Mouse (Mus musculus): ENCODE data around the gene Cntnap2.
"Not testable (repeated sequence)": the region's sequence is repeated elsewhere in the genome, so short reads cannot be mapped to it uniquely, and the experiment has no call there.

Gene Cntnap2

GRCm38 (mm10) chr6:46972640-46973039 is 1913.5 kb downstream of the Cntnap2 start:
- no peak for DNase-seq (ENCODE audit: low read depth, low spot score)

DNA sequence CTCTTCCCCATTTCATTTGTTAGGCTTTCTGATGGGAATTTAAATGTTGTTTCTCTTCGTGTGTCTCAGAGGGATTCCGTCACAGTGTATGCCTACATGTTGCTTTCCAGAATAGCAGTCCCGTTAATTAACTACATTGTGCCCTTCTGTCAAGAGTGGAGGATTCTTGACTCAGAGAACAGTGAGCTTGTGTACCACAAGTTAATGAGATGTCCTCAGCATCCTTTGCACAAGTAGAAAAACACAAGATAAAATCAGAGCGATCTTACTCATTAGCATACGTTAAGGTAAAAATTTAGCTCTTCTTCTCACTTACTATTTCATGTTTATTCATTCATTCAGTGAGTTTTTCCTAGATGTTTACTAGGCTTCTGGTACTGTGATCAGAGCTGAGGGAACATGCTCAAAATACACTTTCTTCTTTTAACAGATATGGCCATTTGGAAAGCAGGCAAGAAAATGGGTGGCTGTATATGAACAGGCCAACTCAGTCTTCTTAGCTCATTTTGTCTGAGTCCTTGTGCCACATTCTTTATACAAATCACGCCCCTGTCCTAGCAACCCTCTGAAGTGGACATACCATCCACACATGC is 1936.9 kb downstream of the Cntnap2 start:
- DNase-seq (ENCODE audit: low read depth, low spot score), result no peak

- DNase-seq (ENCODE audit: low read depth, low spot score), result no peak
Measured at GRCm38 (mm10) chr6:47004430-47004829, 1945.3 kb downstream of the Cntnap2 start.

- no peak for DNase-seq (ENCODE audit: low read depth, low spot score)
Measured at GRCm38 (mm10) chr6:47012933-47013332, 1953.8 kb downstream of the Cntnap2 start.

DNA sequence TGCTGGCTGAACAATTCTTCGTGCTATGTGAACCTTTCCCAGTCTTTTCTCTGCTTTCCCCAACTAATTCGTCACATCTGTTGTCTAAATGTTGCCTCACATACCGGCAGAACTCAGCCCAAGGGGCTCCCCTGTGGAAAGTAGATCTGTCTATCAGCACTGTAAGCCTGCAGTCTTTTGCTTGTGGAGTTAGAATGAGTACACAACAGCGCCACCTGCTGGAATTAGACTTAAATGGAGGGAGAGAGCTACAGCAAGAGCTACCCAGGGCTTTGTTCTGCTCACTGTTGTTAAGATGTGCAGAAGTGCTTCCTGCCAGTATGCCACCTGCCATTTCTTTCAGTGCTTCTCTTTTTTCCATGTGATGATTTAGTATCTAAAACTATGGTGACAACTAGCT is 1954.4 kb downstream of the Cntnap2 start:
- DNase-seq (ENCODE audit: low read depth, low spot score), result peak; percentile 91

- DNase-seq (ENCODE audit: low read depth, low spot score), result no peak
Measured at GRCm38 (mm10) chr6:47014886-47015586, 1955.9 kb downstream of the Cntnap2 start.

DNA sequence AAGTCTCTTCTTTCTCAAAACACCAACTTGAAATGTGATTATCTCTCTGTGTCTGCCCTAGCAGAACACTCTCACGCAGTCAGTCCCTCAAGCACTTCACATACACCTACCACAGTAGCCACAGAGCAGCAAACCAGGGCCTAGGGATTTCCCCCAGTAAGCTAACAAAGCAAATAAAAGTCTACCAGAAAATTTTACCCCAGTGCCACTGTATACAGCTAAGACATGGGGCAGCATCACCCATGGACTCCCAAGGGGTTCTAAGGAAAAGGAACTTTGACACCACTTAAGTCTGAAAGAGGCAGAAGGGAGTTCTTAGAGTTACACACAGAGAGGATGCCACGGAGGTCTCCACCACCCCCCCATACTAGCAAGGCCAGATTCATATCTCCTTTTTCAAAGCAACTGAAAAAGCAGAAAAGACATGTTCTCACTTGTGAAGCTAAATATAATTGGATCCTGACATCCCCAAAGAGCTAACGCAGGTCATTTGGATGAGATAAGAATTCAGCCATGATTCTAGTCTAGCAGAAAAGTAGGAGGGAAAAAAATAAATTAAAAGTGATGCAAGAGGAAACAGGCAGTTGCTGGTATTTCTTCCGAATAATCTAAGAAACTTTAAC is 1967.0 kb downstream of the Cntnap2 start:
- no peak for DNase-seq (ENCODE audit: low read depth, low spot score)

DNA sequence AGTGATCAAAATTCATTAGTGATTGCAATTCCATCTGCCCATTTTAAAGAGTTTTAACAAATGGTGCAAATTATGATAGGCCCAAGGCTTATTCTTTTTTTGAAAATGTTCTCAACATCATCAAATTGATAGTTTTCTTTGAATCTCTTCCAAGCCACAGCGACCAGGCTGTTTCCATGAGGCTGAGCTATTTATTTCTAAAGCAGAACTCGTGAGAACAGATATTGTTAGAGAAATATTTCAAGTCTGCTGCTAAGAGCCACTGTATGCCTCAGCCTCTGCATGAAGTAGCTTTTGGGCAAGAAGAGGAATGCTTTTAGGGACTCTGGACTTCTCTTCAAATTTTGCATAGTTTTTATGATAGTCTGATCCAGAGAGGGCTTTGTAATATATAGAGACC is 1972.2 kb downstream of the Cntnap2 start:
- no peak for DNase-seq (ENCODE audit: low read depth, low spot score)

GRCm38 (mm10) chr6:47042602-47043001 is 1983.4 kb downstream of the Cntnap2 start:
- no peak for DNase-seq (ENCODE audit: low read depth, low spot score)

- DNase-seq (ENCODE audit: low read depth, low spot score), result no peak
Measured at GRCm38 (mm10) chr6:47043586-47043985, 1984.4 kb downstream of the Cntnap2 start.

DNA sequence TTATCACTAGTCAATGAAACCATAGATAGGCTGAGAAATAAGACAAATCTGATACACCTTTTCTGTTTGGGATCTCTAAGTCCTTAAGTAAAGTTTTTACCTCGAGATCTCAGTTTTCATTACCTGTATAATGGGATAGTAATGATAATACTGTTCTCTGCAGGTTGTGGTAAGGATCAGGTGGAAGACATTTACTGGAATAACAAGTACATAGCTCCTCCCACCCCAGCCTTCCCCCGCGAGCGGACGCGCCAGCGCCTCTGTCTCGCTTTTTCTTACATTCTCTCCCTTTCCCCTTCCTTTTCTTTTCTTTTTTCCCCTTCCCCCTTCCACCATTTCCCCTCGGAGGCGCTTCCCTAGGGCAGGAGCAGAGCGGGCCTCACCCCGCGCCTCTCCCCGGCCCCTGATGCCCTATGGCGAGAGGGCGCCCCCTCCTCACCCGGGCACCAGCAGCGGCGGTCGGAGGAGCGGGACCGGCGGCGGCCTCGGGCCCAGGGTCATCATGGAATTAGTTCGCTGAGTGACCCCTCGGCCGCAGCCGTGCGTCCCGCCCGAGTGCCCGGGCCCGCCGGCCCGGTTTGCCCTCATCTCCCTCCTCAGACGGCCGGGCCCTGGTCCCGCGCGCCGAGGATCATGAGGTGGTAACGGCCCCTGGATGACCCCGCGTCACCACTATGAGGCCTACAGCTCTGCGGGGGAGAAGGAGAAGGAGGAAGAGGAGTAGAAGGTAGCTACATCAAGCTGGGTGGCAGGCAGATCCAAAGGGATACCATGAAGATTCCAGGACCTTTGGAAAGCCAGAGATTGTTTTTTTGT is 1985.4 kb downstream of the Cntnap2 start:
- DNase-seq (ENCODE audit: low read depth, low spot score), result no peak

- DNase-seq (ENCODE audit: low read depth, low spot score), result no peak
Measured at GRCm38 (mm10) chr6:47049051-47049450, 1989.9 kb downstream of the Cntnap2 start.

DNA sequence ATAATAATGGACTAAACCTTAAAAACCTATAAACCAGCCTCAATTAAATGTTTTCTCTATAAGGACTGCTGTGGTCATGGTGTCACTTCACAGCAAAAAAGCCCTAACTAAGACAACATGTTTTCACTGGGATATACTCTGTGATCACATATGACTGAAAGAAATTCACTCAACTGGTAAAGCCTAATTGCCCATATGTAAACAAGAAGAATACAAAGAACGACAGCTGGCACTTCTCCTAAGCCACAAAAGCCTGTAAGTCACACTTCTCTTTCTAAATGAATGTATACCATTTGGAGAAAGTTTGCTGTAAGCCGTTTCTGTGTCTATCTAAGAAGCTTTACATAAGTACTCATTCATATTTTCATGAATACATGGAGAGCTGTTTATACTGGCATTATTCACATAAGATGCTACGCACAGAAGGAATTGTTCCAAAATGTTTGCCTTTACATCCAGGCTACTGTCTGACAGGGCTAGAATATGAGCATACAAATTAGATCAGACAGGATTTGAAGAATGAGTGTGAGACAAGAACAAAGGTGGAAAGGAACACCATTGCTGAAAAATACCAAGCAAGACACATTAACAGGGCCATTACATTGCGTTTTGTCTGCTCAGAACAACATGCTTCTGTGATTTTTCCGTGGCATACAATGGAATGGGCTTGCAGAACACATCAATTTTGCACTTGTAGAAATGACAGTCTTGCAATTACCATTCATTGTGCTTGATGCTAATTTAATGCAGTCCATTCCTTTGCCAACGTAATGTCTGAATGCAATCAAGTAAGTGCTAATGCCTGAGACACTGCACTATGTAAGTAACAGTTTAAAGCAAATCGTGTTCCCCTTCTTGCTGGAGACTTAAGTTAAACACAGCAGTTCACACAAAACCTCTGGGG is 1991.4 kb downstream of the Cntnap2 start:
- no peak for DNase-seq (ENCODE audit: low read depth, low spot score)

- no peak for DNase-seq (ENCODE audit: low read depth, low spot score)
Measured at GRCm38 (mm10) chr6:47061341-47061740, 2002.2 kb downstream of the Cntnap2 start.

DNA sequence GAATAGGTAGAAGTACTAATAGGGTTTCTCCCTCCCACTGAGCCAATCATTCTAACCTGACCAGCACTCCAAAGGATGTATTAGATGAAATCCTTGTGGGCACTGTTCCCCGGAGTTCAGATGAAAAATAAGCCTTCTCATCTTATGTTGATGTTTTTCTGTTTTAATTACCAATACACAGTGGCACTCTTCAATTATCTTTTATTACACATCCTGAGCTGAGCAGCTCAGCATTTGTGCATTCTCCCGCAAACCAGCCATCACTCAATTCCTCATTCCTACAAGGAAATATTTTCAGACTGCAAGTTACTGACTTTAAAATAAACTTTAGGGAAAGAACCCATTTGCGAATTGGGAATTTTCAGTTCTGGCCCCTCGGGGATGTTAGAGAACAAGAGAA is 2030.8 kb downstream of the Cntnap2 start:
- no peak for DNase-seq (ENCODE audit: low read depth, low spot score)

DNA sequence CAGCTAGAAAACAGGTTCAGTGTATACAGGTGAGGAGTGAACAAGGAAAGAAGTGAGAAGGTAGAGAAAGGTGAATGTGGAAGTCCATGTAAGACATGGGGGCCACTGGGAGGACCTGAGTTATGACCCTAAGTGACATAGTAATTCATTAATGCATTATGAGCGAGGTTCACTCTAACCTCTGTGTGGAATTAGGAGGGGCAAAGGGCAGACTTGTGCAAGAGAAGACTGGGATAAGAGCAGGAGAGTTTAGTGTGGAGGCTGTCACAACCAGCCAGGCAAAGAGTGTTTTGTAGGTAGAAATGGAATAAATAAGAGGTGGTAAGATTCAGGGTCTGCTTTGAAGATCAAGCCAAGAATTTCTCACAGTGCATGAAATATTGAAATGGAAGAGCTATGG is 2045.8 kb downstream of the Cntnap2 start:
- no peak for DNase-seq (ENCODE audit: low read depth, low spot score)

- DNase-seq (ENCODE audit: low read depth, low spot score), result no peak
Measured at GRCm38 (mm10) chr6:47109582-47110220, 2050.5 kb downstream of the Cntnap2 start.

DNA sequence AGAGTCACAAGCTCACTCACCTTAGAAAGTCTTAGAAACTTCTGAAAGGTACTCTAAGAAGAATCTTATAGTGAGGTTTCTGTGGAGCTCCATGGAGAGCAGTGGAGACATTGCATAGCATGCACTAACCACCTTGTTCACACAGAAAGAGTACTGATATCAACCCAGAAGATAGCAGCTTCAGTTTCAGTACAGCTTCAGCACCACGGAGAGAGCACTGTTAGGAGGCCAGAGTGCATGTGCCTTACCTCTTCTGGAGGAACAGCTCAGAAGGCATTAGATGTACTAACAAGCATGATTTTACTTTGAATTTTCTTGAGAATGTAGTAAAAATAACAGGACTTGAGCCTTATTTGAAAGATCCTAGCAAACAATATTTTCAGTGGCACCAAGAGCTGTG is 2074.9 kb downstream of the Cntnap2 start:
- DNase-seq (ENCODE audit: low read depth, low spot score), result not testable (repeated sequence)

DNA sequence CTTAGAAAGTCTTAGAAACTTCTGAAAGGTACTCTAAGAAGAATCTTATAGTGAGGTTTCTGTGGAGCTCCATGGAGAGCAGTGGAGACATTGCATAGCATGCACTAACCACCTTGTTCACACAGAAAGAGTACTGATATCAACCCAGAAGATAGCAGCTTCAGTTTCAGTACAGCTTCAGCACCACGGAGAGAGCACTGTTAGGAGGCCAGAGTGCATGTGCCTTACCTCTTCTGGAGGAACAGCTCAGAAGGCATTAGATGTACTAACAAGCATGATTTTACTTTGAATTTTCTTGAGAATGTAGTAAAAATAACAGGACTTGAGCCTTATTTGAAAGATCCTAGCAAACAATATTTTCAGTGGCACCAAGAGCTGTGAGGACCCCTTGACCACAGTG is 2093.9 kb downstream of the Cntnap2 start:
- not testable (repeated sequence) for DNase-seq (ENCODE audit: low read depth, low spot score)

GRCm38 (mm10) chr6:47174580-47175294 is 2115.6 kb downstream of the Cntnap2 start:
- DNase-seq (ENCODE audit: low read depth, low spot score), result not testable (repeated sequence)

Data from embryo, embryonic 11.5 days (tissue).